Mouse (Mus musculus): ENCODE measurements at regions not wholly inside any gene's neighbourhood (a gene's known extent, or its start where the extent isn't known, plus 50 kb on each side); places are given as distances from the start of the nearest gene placed in this dataset.
"Not testable (repeated sequence)": the region's sequence is repeated elsewhere in the genome, so short reads cannot be mapped to it uniquely, and the experiment has no call there.

DNA sequence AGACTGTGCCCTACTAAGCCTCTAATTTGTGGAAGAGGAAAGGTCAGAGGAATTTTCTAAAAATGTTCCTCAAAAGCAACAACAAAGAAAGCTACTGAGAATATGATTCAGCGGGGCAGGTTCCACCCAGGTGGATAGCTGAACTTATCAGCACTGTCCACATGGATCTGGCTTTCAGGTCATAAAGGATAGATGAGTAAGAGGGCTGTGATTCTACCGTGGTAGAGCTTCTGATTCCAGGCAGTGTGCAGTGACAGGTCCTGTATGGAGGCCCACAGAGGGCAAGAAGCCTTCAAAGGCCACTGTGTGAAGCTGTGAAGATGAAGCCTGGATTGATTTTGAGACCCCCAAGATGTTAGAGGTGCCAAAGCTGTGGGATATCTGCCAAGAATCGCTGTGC is 51.8 kb downstream of the Teddm3 start:
- DNase-seq (ENCODE audit: low spot score in 2 of 2), result not testable (repeated sequence)

DNA sequence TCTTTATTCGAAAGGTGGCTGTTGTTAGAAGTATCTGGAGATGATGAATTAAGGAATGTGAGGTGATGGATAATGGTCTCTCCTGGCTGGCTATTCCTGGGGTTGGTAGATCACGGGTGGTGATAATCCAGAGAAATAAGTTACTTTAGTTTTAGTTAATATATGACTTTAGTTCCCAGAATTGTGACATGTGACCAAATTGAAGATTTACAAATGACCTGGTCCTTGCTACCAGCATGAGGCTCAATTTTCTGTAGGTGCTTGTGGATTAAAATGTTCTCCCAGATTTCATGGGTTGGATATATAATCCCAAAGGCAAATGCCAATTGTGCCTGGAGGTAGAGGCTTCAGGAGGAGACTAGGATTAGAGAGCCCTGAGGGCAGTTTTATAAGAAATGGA is 53.7 kb downstream of the Teddm3 start:
- DNase-seq (ENCODE audit: low spot score in 2 of 2), result not testable (repeated sequence)

DNA sequence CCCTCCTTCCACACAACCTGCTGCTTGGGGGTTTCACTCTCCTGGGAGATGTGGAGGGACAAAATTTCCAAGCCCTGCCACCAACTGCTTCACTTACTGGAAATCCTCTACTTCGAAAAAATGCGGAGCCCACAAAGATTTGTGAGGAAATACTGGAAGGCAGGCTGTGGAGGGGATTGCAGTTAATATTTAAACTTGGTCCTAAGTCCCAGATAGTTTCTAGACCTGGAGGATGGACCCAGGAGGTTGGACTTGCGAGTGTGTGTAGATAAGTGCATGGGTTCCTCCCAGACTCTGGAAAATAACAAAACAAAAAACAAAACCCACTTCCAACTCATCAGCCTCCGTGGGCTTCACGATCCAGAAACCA is 79.0 kb downstream of the Teddm3 start:
- DNase-seq (ENCODE audit: low spot score in 2 of 2), result no peak

DNA sequence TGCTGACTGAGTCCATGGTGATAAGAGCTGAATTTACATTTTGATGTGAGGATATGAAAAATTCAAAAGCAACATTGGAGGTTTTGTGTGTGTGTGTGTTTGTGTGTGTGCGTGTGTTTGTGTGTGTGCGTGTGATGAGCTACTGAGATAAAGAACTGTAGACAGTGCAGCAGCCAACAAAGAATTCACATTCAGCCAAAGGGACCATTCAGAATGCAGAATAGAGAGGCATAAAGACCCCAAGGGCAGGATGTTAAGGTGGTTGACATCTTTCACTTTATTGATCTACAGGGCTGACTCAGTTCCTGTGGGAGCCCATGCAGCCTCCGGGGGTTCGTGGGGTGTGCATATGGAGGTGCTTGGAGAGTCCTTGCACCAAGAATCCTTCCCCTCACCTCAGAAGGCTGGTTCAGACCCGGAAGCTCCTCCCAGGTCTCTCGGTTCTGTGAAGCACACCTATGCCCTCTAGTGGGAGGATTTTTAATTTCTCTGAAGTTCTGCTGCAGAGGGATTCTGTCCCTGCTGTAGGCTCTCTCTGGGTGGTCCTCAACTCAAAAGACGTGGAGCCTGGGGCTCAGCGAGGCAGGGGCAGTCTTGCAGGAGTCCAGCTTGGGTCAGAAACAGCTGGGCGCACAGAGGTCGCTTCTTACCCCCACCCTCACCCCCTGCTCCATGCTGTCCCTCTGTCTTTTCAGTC is 79.6 kb downstream of the Teddm3 start:
- DNase-seq (ENCODE audit: low spot score in 2 of 2), result not testable (repeated sequence)

DNA sequence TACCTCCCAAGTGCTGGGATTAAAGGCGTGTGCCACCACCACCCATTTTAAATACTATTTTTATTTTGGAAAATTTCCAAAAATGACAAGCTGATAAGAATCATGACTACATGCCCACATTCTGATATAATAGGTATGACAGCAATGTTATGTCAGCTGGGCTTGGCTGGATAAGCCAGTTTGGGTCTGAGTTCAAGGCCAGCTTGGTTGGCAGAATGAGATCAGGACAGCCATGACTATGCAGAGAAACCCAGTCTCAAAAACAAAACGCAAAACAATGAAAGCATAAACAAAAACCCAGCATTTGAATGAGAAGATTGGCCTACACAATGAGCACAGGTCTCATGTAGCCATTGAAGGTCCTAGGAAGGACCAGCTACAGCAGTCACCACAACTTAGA is 93.6 kb downstream of the Teddm3 start:
- no peak for DNase-seq (ENCODE audit: low spot score in 2 of 2)

DNA sequence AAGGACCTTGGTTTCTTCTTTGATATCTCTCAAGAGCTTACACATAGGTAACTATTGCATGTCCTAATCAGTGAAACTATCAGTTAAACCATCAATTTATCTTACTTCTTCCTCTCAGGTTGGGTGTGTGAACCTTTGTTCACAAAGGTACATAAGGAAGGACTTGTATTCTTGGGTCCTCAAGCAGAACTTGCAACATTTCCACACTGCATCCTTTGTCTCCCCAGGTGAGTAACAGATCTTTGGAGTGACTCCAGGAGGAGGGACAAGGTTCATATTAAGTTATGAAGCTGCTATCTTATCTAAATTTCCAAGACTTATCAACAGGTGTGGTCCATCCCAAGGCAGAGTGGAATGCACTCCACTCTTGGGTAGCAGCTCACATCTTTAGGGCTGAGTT is 99.0 kb downstream of the Teddm3 start:
- no peak for DNase-seq (ENCODE audit: low spot score in 2 of 2)

DNA sequence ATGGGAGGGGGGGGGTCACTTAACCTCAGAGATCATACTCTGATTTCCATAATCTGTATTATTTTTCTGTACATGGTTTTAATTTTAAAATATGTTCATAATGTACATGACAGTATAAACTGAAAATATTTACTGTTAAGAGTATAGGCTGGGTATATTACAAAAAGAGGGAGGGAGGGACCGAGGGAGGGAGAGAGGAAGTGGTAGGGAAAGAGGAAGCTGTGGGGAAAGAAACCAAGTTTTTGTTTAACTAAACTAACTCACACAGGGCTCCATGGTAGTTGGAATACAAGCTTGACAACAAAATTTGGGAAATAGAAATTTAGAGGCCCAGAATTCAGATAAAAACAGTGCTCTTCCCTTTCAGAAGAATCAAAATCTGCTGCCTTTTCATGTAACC is 131.7 kb downstream of the Teddm3 start:
- not testable (repeated sequence) for DNase-seq (ENCODE audit: low spot score in 2 of 2)

DNA sequence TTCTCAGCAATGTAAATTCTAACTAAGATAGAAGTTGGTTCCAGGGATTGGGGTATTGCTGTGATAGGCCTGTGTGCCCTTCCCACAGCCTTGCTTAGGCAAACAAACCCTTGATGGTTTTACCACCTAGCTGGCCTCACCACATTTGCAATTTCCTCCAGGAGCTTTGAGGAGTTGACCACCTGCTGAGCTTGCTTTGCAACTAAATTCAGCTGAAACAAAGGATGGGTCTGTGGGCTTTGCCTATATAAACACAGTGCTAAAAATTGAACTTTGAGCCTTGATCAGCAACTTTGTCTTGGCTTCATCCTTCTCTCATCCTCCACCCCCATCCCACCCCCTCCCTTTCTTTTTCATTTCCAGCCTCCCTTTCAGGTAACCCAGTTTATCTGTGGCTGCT is 148.9 kb downstream of the Teddm3 start:
- no peak for DNase-seq (ENCODE audit: low spot score in 2 of 2)

DNA sequence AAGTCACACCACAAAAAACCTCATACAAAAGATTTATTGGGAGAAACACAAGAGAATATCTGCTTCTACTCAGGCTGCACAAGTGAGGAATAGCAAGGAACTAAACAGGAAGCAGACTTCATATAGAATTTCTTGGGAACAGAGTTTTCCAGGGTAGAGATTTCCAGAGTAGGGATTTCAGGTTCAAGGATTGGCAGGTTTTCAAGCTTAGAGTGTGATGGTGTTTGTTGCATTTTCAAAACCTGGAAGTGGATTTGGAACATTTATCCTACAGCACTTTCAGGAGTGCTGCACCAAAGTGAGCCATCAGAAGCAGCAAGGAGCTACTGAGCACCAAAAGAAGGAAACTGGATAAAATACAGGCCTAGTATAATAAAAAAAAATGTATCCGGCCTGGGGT is 152.7 kb downstream of the Teddm3 start:
- DNase-seq (ENCODE audit: low spot score in 2 of 2), result no peak

DNA sequence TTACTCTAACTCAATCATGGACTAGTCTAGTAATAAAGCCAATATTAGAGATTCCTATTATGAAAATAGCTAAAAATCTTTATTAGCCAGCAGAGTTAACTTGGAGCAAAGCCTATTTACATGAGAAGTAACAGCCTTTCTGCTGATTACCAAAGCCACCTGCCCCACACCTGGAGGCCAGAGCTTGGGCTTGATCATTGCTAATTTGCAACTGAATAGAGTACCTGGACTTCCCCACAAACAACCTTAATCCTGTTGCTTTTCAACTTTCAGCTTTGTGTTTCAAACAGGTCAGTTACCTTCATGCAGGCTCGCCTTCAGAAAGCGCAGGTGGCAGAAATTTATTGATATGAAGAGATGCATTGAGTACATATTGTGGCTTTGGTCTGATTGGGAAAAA is 163.3 kb downstream of the Teddm3 start:
- DNase-seq (ENCODE audit: low spot score in 2 of 2), result no peak

DNA sequence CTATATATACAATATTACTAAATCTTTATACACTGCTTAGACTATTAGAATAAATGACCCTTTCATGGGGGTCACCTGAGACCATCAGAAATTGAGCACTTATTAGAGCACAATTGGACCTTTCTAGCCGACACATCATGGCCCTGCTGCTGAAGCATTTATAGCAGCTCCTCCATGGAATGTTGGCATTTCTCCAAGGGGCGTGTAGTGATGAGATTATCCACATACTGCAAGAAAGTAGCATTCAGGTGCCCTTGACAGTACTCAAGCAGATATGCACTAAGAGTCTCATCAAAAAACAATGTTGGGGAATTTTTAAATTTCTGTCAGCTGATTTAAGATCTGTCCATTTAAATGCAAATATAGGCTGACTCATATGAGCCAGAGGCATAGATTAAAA is 178.4 kb downstream of the Teddm3 start:
- no peak for DNase-seq (ENCODE audit: low spot score in 2 of 2)

DNA sequence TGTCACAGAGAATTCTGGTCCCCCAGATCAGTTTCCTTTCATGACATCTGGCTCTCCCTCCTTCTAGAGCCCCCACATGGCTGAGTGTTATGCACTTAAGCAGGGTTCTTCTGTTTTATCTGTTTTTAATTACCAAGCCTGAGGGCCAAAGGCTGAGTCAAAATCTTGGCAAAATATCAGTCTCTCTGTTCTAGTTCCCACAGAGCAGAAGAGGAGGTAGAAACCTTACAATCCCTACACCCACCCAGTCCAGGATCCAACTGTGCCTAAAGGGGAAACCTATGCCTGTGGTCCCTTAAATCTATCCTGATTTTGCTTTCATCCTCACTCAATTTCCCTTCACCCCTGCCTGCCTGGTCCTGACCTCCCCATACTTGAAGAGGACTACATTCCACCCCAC is 181.4 kb downstream of the Teddm3 start:
- DNase-seq (ENCODE audit: low spot score in 2 of 2), result no peak

DNA sequence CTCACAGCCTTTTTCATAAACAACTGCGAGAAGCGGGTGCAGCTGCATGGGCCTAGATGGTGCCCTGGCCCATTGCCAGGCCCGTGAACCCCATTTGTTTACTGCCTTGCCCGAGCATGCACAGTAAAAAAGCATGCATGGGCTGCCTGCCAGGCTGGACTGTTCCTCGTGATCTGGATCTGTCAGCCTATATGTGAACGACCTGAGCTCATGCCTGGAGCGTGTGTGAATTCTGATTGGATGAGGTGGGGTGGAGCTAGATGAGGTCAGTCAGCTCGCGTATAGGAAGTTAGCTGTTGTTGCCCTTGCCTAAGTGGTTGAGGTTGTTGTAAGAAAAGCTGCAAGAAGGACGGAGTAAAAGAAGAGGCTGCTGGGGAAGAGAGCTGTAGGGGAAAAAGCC is 194.9 kb downstream of the Teddm3 start:
- no peak for DNase-seq (ENCODE audit: low spot score in 2 of 2)

DNA sequence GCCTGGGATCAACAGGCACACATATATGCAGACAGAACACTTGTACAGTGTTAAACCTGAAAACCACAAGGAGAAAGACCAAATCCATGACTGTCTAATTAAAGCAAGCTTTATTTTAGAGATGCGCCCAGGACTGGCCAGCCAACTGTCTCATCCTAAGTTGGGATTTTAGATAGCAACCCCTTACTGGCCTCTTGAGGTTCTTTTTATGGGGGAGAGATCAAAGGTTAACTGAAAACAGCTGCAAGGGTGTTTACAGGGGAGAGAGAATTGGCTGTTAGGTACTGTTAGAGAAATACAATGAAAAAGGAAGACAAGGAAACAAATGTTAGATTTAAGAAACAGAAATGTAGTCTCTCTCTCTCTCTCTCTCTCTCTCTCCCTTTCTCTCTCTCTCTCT is 202.4 kb upstream of the Thpo start:
- DNase-seq (ENCODE audit: low spot score in 2 of 2), result no peak

DNA sequence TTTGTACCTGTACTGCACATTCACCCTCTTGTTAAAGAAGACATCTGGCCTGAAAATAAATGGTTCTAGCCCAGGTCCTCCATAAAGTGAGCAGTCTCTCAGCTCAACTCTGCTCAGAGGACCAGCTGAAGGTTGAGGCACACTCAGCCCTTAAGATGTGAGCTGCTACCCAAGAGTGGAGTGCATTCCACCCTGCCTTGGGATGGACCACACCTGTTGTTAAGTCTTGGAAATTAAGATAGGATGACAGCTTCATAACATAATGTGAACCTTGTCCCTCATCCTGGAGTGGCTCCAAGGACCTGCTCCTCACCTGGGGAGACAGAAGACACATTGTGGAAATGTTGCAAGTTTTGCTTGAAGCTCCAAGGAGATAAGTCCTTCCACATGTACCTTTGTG is 200.5 kb upstream of the Thpo start:
- DNase-seq (ENCODE audit: low spot score in 2 of 2), result not testable (repeated sequence)

DNA sequence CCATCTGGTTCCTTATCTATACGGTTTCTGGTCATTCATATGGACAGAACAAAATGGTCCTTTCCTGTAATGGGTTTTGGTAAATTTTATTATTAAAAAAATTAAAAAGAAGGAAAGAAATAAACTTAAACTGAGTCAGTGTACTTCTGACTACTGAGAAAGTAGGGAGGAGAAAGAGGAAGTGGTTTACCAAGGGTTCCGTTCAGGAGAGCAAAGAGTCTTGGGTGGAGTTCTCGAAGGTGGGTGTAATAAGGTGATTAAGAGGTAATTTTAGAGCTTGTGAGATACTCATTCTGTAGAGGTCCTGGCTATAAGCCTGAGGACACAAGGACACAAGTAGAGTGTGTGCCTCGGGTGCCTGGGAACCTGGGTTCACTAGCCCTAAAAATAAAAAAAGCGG is 195.7 kb upstream of the Thpo start:
- not testable (repeated sequence) for DNase-seq (ENCODE audit: low spot score in 2 of 2)

DNA sequence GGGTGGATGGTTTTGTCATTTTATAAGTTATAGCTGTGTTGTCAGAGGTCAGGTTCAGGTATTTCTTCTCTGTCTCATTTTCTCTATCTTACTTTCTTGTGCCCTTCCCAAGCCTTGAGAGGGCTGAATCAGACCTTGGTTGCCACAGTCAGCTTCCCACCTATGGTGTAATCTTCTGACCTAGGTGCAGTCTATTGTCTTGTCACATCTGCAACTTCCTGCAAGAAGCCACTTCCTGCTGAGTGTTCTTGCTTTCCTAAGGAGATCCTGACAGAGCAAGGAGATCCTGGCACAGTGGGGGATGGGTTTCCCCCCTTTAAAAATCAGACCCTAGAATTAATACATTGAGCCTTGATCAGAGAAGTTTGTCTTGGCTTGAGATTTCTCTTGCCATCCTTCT is 191.5 kb upstream of the Thpo start:
- not testable (repeated sequence) for DNase-seq (ENCODE audit: low spot score in 2 of 2)

DNA sequence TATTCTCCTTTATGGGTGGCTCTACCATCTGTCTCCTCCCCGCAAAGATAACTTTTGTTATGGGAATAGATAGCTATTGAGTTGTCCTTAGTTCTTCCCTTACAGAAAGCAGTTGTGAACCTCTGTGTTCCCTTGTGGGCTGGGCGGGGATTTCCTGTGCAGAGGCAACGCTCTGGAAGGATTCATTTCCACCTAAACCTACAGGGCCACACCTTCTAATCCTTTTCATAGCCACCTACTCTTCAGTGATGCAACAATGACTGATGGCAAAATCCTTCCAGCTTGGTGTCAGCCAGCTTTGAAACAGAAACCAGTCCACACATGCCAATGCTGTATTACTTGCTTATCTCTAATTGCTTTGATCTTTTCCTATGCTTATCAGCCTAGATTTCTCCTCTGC is 176.6 kb upstream of the Thpo start:
- not testable (repeated sequence) for DNase-seq (ENCODE audit: low spot score in 2 of 2)

DNA sequence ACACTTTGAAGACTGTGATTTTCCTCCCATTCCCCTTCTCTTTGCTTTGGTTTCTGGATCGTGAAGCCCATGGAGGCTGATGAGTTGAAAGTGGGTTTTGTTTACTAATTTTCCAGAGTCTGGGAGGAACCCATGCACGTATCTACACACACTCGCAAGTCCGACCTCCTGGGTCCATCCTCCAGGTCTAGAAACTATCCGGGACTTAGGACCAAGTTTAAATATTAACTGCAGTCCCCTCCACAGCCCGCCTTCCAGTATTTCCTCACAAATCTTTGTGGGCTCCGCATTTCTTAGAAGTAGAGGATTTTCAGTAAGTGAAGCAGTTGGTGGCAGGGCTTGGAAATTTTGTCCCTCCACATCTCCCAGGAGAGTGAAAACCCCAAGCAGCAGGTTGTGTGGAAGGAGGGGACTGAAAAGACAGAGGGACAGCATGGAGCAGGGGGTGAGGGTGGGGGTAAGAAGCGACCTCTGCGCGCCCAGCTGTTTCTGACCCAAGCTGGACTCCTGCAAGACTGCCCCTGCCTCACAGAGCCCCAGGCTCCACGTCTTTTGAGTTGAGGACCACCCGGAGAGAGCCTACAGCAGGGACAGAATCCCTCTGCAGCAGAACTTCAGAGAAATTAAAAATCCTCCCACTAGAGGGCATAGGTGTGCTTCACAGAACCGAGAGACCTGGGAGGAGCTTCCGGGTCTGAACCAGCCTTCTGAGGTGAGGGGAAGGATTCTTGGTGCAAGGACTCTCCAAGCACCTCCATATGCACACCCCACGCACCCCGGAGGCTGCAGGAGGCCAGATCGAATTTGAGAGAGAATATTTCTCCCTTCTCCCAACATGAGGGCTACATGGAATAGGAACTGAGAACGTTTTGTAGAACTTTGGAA is 174.4 kb upstream of the Thpo start:
- DNase-seq (ENCODE audit: low spot score in 2 of 2), result not testable (repeated sequence)

DNA sequence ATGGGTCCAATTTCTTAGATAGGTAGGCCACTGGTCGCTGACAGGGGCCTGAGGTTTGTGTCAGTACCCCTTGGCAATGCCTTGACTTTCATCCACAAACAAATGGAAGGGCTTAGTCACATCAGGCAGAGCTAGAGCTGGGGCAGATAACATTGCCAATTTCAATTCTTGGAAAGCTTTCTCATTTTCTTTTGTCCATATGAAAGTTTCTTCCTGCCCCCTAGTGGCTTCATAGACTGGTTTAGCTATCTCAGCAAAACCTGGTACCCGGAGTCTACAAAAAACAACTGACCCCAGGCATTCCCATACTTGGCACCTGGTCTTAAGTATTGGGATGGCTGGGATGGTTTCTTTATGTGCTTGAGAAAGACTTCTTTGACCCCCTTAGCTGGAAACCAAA is 161.4 kb upstream of the Thpo start:
- DNase-seq (ENCODE audit: low spot score in 2 of 2), result no peak

DNA sequence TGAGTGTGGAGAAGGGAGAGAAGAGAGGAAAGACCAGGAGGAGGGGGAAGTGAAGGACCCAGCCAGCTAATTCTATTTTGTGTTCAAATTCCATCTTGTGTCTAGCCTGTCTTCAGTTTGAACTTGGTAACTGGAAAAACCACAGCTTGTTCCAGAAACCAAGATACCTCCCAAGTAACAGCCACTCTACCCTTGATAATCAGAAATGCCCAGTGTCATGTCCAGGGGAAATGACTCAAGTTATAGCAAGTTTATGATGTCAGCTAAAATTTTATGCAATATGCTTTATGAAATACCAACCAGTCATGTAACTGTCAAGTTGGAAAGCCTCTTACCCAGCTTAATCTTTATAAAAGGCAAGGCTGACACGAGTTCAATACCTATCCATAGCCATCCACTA is 137.4 kb upstream of the Thpo start:
- no peak for DNase-seq (ENCODE audit: low spot score in 2 of 2)

DNA sequence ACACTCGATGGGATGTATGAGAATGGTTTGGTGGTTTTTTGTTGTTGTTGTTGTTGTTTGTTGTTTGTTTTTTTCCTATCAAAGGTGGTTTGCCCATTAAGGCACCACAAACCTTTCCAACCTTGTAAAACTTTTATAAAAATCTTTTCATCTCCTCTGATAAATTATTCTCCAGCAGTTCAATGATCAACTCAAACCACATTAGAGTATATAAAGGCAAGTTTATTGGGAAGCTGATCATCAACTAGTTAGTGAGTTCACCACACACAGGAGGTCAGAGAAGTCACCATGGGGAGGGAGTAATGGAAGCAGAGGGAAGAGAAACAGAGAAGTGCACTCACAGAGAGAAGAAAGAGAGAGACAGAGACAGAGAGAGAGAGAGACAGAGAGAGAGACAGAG is 132.5 kb upstream of the Thpo start:
- DNase-seq (ENCODE audit: low spot score in 2 of 2), result no peak

DNA sequence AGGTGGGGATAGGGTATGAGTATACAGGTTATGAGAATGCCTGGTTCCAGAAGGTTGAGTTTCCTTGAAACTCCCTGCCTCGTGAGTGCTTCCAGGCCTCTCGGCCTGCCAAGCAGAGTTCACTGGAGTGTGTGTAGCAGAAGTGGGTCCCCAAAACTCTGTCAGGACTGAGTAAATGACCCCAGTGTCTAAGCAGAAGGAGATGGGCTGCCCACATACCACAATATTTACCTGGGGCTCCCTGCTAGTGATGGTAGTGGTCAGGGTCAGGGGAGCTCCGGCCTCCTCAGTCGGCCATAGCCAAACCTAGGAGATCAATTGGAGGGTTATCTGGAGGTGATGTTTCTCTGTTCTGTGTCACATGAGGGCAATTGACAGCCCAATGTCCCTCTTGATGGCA is 126.9 kb upstream of the Thpo start:
- DNase-seq (ENCODE audit: low spot score in 2 of 2), result no peak
